Mouse (Mus musculus): ENCODE results near the gene Sfrp5. TPM values are rescaled to one million over a fixed set of nuclear protein-coding genes. Genes with fewer than 3 reads are reported as not detected.

Gene Sfrp5
- total RNA-seq, 2 experiments from 2014 or later, result not detected

GRCm38 (mm10) chr19:42204306-42204705 is 2.3 kb upstream of the Sfrp5 start:
- ATAC-seq (replicated peaks; ENCODE audit: low FRiP score, low TSS enrichment, poor library complexity, severe bottlenecking), result no peak

DNA sequence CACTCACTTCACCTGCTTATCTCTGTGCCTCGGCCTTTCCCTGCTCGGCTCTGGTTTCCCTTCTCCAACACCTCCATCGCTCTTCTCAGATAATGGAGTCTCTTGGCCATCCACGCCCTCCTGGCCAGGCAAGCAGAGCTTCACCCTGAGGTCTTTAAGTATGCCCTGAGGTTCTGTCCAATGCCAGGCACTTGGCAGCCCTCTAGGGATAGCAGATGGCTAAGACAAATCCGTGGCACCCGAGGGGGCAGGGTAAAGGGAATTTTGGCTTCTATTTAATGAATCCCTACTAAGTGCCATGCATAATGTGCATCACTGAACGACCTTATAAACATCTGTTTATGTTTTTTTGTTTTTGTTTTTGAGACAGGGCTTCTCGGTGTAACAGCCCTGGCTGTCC is 415 bp upstream of the Sfrp5 start:
- ATAC-seq (replicated peaks; ENCODE audit: low FRiP score, low TSS enrichment, poor library complexity, severe bottlenecking), result no peak

DNA sequence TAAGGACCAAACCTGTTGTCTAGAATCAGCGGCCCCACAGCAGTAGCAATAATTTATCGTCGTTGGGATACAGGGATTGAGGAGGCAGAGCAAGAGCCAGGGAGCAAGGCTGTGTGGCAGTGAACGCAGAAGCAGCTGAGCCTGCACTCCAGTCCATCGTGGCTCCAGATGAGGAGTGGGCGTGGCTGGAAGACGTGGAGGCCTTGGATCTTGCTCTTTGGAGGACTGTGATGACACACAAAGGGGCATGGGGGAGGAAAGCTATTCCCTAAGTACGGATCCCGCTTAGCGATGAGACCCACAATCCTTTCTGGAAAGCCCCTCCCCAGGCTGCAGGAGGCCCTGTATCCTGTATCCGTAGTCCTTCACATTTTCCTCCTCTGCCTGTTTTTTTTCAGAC is 4.0 kb downstream of the Sfrp5 start:
- no peak for ATAC-seq (replicated peaks; ENCODE audit: low FRiP score, low TSS enrichment, poor library complexity, severe bottlenecking)

DNA sequence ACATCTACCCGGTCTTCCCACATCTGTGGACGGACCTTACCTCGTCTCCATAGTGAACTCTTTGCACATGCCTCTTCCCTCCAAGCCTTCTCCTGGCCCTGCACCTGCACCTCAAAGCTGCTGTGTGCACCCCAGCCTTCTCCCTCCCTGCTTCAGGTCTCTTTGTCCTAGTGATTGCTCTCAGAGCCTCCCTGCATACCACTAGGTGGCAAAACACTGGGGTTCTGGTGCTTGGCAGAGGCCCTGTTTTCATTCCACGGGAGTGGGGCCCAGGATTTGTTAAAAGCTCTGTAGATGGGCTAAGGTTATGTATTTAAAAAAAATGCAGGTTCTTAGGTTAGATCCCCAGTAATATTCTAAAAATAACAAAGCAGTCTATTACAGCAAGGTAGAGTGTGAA is 5.0 kb downstream of the Sfrp5 start:
- ATAC-seq (replicated peaks; ENCODE audit: low FRiP score, low TSS enrichment, poor library complexity, severe bottlenecking), result no peak

DNA sequence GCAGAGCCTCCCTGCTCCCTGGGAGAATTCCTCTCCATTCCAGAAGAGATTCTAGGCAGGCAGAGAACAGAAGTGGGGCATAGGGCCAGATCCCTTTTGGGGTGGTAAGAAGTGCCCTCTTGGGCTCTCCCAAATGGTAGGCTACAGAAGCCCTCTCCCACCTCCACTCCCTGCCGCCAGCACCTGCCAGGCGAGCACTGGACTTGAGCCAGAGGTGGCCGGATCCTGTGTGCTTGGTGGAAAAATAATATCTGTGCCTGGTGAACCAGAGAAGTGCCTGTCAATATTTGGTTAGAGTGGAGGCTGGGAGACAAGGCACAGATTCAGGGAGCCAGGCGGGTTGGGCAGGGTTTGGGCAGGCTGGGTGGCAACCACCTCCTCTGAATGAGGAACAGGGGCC is 5.7 kb downstream of the Sfrp5 start:
- no peak for ATAC-seq (replicated peaks; ENCODE audit: low FRiP score, low TSS enrichment, poor library complexity, severe bottlenecking)

DNA sequence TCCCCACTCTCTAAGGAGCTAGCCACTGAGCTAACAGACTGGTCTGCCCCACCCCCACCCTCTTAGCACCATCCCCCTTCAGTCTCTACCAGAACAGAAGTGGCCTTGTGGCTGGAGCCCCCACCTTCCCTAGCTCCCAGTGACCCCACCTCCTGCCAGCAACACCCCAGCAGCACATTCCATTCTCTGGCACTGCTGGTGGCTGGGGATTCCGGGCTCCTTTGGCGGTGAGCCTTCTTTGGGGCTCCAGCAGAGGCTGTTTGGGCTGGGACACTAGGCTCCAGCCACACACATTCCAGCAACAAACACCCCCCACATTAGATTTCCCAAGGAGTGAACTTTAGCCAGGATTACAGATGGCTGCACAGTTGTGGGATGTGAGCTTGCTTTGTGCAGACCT is 8.7 kb downstream of the Sfrp5 start:
- no peak for ATAC-seq (replicated peaks; ENCODE audit: low FRiP score, low TSS enrichment, poor library complexity, severe bottlenecking)

DNA sequence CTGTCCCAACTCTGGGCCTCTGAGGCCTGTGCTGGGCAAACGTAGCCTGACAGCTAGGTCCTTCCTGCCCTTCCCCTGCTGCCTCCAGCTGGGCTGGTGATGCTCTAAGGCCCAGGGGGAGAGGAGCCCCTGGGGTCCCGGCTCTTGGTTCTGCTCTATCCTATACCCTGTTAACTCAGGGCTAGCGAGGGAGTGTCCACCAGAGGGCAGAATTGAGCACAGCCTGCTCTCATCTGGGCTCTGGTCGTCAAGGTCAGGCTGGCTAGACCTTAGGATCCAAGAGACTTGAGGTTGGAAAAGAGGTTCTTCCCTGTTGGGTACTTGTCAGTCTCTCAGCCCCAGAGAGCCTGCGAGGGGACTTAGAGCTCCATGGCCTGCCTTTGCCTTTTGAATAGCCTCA is 11.6 kb downstream of the Sfrp5 start:
- ATAC-seq (replicated peaks; ENCODE audit: low FRiP score, low TSS enrichment, poor library complexity, severe bottlenecking), result peak; percentile 66; the same call in 1 of the 2 replicates

DNA sequence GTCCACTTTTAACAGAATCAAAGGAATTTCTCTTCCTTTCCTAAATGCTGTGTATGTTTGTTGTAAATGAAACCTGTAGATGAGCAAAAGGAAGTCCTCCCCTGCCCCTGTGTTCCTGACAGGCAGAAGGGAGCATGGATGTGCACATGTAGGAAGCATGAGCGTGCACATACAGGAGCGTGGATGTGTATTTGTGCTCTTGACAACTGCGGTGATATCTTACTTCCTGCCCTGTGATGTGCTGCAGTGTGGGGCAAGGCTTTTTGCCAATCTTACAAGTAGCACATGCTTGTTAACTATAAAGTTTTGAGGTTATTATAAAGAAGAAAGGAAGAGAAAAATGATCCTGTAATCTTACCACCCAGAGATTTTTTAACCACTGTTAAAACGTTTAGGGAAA is 12.3 kb downstream of the Sfrp5 start:
- no peak for ATAC-seq (replicated peaks; ENCODE audit: low FRiP score, low TSS enrichment, poor library complexity, severe bottlenecking)

GRCm38 (mm10) chr19:42182673-42183072 is 19.4 kb downstream of the Sfrp5 start:
- 0 out of 2 replicates have a peak, but pooled peaks have one; percentile 43 for ATAC-seq (replicated peaks; ENCODE audit: low FRiP score, low TSS enrichment, poor library complexity, severe bottlenecking)

- ATAC-seq (replicated peaks; ENCODE audit: low FRiP score, low TSS enrichment, poor library complexity, severe bottlenecking), result no peak
Measured at GRCm38 (mm10) chr19:42179356-42179755, 22.7 kb downstream of the Sfrp5 start.

DNA sequence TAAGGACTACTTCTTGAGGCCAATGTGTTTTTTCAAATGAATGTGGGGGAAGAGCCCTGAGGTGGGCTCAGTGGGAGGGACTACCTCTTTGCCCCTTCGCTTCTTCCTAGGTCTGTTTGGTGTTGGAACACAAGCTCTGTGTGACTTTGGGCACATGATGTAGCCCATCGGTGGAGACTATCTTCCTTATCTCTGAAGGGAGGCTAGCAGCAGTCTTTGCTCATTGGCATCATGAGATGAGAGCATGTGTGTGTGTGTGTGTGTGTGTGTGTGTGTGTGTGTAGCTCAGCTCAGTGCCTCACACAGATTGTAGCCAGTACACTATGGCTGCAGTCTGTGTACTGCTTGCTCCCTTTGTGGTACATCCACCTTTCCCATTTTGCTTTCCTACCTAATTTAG is 24.6 kb downstream of the Sfrp5 start:
- peak; percentile 73 for ATAC-seq (replicated peaks; ENCODE audit: low FRiP score, low TSS enrichment, poor library complexity, severe bottlenecking)

DNA sequence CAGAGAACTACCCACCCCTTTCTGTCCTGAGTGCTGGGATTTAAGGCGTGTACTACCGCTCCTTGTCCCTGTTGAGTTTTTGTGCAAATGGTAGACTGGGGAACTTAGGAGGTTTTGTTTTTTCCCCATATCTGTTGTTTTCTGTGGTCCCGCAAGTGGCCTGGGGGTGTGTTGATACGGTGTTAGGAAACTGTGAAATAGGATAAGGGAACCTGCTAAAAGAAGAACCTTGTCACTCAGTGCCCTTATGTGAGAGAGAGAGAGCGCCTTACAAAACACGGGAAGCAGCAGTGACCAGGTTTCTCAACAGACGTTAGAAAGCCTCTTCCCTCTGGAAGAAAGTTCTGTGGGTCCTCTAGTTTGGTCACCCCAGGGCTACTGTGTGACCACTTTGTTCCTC is 25.2 kb downstream of the Sfrp5 start:
- ATAC-seq (replicated peaks; ENCODE audit: low FRiP score, low TSS enrichment, poor library complexity, severe bottlenecking), result peak; percentile 88

DNA sequence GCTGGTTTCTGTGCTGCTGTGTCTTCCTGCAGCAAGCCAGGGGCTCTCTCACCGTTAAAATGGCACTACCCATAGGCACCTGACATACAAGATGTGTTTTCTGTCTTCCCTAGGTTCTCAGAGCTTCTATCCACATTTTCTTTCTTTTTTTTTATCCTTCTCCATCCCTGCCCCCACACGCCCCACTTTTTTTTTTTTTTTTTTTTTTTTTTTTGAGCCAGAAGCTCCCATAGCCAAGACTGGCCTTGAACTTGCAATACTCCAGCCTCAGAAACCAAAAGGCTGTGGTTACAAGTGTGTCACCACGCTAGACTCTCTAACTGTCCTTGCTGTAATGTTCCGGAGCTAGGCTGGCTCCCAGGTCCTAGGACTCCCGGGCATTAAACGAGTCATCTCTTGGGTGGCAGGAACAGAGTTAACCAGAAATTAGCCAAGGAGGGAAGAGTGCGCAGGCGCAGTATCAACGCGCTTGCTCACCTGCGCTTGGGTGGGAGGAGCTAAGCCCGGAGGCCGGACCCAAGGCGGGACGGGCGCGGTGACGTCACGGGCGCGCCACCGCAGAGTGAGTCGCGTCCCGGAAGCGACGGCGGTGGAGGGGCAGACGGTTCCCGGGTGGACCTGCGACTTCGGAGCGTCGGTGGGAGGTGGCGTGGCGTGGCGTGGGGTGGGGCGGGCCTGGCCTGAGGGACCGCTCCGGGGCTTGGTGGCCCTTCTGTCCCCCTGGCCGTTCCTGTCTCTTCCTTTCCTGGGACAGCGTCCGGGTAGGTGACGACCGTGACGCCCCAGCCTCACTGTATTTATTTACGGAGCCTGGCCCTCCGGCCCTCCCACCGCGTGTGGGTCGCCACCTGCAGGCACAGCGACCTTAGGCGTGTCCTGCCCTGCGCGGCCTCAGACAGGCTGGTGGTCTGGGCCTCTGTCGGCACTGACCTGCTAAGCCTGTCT is 31.8 kb downstream of the Sfrp5 start:
- ATAC-seq (replicated peaks; ENCODE audit: low FRiP score, low TSS enrichment, poor library complexity, severe bottlenecking), result peak; percentile 84

- peak; percentile 69 for ATAC-seq (replicated peaks; ENCODE audit: low FRiP score, low TSS enrichment, poor library complexity, severe bottlenecking)
Measured at GRCm38 (mm10) chr19:42169322-42169975, 32.6 kb downstream of the Sfrp5 start.

DNA sequence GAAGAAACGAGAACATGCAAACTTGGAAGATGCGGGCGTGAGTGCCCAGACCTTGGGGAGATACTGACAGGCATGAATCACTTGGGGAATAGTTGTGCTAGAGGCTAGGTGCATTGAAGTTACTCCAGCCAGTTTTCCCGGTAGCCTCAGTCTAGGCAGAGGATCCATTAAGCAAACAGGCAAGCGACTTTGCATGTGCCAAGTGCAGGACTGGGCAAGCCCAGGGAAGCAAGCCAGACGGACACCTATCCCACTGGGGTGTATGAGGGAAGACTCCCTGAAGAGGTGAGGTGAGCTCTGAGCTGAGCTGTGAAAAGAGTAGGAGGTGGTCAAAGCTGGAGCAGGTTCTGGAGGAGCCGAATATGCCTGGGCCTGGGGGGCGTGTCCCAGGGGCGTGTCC is 34.6 kb downstream of the Sfrp5 start:
- ATAC-seq (replicated peaks; ENCODE audit: low FRiP score, low TSS enrichment, poor library complexity, severe bottlenecking), result no peak

DNA sequence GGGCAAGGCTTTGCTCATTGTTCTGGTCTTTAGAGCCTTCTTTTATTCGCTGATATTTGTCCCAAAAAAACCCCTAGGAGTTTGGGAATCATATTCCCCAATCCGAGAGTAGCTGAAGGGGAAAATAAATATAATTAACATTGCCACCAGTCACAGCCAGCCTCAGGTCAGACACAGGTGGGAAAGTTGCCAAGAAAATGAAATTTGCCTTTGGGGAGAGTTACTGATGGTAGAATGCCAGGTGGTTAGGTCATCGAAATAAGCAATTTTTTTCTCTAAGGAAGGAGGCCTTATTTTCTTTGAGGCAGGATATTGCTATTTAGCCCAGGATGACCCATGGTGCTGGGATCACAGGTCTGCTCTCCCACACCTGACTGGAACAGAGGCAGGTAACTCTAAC is 35.3 kb downstream of the Sfrp5 start:
- ATAC-seq (replicated peaks; ENCODE audit: low FRiP score, low TSS enrichment, poor library complexity, severe bottlenecking), result no peak

GRCm38 (mm10) chr19:42166130-42166529 is 35.9 kb downstream of the Sfrp5 start:
- ATAC-seq (replicated peaks; ENCODE audit: low FRiP score, low TSS enrichment, poor library complexity, severe bottlenecking), result no peak

GRCm38 (mm10) chr19:42164188-42164587 is 37.9 kb downstream of the Sfrp5 start:
- no peak for ATAC-seq (replicated peaks; ENCODE audit: low FRiP score, low TSS enrichment, poor library complexity, severe bottlenecking)

- no peak for ATAC-seq (replicated peaks; ENCODE audit: low FRiP score, low TSS enrichment, poor library complexity, severe bottlenecking)
Measured at GRCm38 (mm10) chr19:42163764-42164163, 38.3 kb downstream of the Sfrp5 start, which contains the start of gene Zfyve27. Gene Zfyve27, plus strand, starts transcription at chr19:42163951.

DNA sequence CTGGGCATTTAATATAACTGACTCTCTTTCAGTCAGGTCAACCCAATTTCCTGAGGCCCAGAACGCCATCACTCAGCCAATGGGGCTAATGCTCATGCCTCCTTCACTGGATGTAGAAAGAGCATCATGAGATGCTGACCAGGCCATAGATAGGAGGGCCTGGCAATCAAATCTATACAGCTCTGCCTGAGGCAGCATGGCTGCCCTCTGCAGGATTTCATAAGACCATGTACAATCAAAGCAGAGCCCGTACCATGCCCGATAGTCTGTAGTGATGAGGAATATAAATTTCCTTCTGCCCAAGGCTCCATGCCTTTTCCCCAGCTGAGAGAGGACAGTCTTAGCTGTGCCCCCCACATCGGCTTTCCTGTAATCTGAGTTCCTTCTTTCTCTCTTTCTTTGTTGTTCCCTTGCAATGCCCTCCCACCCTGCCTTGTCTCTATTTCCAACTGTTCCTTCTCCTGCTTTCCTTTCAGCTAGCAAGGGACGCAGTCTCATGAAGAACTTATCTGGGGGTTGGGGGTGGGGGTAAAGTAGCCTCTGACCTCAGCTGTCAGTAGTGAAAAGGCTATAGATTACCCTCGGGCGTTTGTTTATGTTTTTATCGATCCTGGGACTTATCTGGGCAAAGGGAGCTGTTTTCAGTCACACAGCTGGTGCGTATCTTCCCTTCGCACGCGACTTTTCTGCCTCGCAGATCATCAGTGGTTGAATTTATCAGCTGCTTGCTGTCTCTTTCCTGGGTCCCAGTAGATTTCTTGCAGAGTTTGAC is 43.6 kb downstream of the Sfrp5 start:
- ATAC-seq (replicated peaks; ENCODE audit: low FRiP score, low TSS enrichment, poor library complexity, severe bottlenecking), result peak; percentile 73

All from megakaryocyte-erythroid progenitor cell, adult 5-6 weeks (primary cell).